Mouse (Mus musculus): ENCODE measurements around the gene Ccdc174. TPM values are rescaled to one million over a fixed set of nuclear protein-coding genes. Genes with fewer than 3 reads are reported as not detected.
A peak's percentile ranks its signal among the peaks of the same experiment; 100 is the strongest.

Ccdc174 gene
- polyA plus RNA-seq (2014; fragmentation: Nextera tagmentation; extraction: Ambion mirVana), result 20.9 and 22.0 TPM in 2 replicates

DNA sequence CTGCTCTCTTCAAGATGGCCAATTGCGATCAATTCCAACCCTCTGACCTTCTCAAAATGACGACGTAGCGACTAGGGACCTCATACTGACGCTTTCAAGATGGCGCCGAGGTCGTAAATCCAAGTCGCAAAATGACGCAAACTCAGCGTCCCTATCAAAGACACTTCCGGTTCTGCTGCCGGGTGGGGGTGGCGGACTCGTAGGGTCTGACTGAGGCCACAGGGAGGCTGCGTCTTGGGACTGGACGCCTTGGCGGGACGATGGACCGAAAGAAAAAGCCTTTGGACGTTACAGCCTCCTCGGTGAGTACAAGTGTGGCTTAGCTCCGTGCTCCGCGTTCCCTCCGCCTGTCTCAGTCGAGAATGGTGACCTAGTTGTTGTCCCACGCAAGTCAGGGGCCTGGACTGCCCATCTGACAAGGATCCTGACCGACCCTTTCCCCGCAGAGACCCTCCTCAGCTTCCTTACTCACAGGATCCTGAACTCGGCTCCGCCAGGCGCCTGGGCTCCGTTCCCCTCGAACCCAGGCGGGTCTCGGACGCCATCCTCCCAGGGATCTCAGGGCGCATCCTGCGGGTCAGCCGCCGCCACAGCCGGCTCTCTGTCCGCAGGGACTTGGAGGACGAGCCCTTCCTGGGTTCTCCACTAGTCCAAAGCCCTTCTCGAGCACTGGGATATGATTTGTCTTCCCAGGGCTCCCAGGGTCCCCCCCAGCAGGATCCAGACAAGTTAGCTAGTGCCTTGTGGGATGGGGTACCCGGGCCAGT, at the start of gene Ccdc174:
Gene Ccdc174, plus strand, starts transcription at position 169 of the 767 bp plus-strand sequence.
- under 1% methylated on average over 47 of the region's 47 CpGs for WGBS
- peak within 1 kb of the TSS; percentile 67 for H3K4me2 ChIP-seq (ENCODE audit: low read length)
- peak within 1 kb of the TSS; percentile 93 for H3K9ac ChIP-seq (ENCODE audit: low read length)
- peak; percentile 82 for ATAC-seq (ENCODE audit: insufficient number of reproducible peaks, insufficient read depth, low FRiP score, low read depth)
- peaks cover 24% of the 10 kb centered on the region for H3K36me3 ChIP-seq (ENCODE audit: control insufficient read depth, insufficient read depth, low read length)
- H3K4me1 ChIP-seq (ENCODE audit: control insufficient read depth in 2 of 2, insufficient read depth in 2 of 2, low read length in 2 of 2), result peaks cover 0 to 11% of the 10 kb centered on the region in 2 experiments; a peak in 3 of 4 replicates
- no peaks in the 10 kb centered on the region for H3K9me3 ChIP-seq (ENCODE audit: control insufficient read depth, low read length)
- no peaks in the 10 kb centered on the region for H3K27me3 ChIP-seq (ENCODE audit: control insufficient read depth, insufficient read depth, low read length)
- peak within 1 kb of the TSS; percentile 65 to 73 for H3K27ac ChIP-seq (replicated peaks in 1 of 2; ENCODE audit: control insufficient read depth in 1 of 2, insufficient read depth in 1 of 2, low read depth in 2 of 2, low read length in 2 of 2)
- peak within 1 kb of the TSS; percentile 82 to 97 for H3K4me3 ChIP-seq (ENCODE audit: control insufficient read depth in 1 of 2, insufficient read depth in 1 of 2, low read depth in 1 of 2, low read length in 2 of 2)

DNA sequence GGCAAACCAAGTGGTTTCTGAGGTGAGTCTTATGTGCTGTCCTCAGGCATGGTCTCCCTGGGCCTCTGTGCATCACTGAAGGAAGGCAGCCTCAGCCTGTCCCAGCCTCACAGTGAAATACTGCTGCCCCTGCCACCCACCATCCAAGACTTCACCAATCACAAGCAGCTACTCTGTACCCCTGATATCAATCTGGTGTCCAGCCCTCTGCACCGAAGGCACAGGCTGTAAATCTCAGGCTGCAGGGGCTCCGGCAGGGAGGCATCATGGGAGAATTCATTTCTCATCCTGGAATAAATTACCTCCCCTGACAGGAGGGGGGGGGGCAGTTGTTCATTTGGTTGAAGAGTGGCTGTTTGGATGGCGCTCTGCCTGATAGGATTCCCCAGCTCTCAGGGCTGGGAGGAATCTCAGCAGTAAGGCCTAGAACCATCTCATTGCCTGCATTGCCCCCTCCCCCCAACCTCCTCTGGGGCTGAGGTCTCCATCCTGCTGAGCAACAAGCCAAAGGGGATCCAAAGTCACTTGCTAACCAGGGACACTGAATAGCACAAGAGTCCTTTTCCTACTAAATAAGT, 44.9 kb upstream of the Ccdc174 start:
- WGBS, result 58% methylated on average over 3 of the region's 3 CpGs
- H3K27ac ChIP-seq (replicated peaks in 1 of 2; ENCODE audit: control insufficient read depth in 1 of 2, insufficient read depth in 1 of 2, low read depth in 2 of 2, low read length in 2 of 2), result no peak overlapping the region
- H3K36me3 ChIP-seq (ENCODE audit: control insufficient read depth, insufficient read depth, low read length), result no peaks in the 10 kb centered on the region
- no peak overlapping the region for H3K4me2 ChIP-seq (ENCODE audit: low read length)
- H3K9me3 ChIP-seq (ENCODE audit: control insufficient read depth, low read length), result no peaks in the 10 kb centered on the region
- no peak for ATAC-seq (ENCODE audit: insufficient number of reproducible peaks, insufficient read depth, low FRiP score, low read depth)
- H3K4me3 ChIP-seq (ENCODE audit: control insufficient read depth in 1 of 2, insufficient read depth in 1 of 2, low read depth in 1 of 2, low read length in 2 of 2), result no peak overlapping the region
- no peaks in the 10 kb centered on the region for H3K4me1 ChIP-seq (ENCODE audit: control insufficient read depth in 2 of 2, insufficient read depth in 2 of 2, low read length in 2 of 2)
- H3K27me3 ChIP-seq (ENCODE audit: control insufficient read depth, insufficient read depth, low read length), result peaks cover 7% of the 10 kb centered on the region; the same call in 1 of the 2 replicates
- H3K9ac ChIP-seq (ENCODE audit: low read length), result no peak overlapping the region

DNA sequence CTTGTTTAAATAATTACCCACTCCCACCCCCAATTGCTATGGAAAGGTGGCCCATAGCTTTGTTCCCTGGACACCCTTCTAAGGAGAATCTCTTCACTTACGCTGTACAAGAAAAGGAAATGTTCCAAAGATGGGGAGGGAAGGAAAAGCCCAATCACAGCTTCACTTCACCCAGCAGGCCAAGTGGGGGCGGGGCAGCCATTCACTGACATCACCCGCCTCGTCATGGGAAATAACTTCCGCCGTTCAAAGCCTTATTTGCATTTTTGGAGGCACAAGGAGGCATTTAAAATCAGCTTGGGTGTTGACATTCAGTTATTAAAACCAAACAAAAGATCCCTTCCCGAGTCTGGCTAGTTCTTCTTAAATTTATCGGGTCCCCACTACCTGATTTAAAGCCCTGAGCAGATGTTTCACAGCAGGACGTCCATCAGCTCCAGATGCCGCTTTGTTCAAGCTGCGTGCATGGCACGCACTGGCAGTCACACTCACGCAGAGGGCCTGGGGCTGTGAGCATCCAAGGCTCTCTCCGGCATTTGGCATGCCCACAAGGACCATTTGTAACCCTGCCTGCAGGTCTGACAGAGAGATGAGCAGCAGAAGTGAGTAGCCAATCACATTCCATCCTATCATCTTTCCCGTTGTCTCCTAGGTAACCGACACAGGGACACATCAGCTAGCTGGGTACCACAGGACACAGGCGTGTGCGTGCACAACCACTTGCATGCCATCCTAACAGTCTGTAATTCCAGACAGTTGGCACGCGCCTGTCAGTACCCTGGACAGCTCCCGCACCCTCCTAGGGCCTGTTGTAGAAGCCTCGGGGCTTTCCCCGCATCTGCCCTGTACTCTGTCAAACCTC, 38.6 kb upstream of the Ccdc174 start:
- ATAC-seq (ENCODE audit: insufficient number of reproducible peaks, insufficient read depth, low FRiP score, low read depth), result no peak
- H3K9ac ChIP-seq (ENCODE audit: low read length), result no peak overlapping the region
- peaks cover 64% of the 10 kb centered on the region for H3K27me3 ChIP-seq (ENCODE audit: control insufficient read depth, insufficient read depth, low read length)
- H3K36me3 ChIP-seq (ENCODE audit: control insufficient read depth, insufficient read depth, low read length), result no peaks in the 10 kb centered on the region
- H3K9me3 ChIP-seq (ENCODE audit: control insufficient read depth, low read length), result no peaks in the 10 kb centered on the region
- WGBS, result 12% methylated on average over 23 of the region's 23 CpGs
- H3K4me2 ChIP-seq (ENCODE audit: low read length), result no peak overlapping the region
- H3K27ac ChIP-seq (replicated peaks in 1 of 2; ENCODE audit: control insufficient read depth in 1 of 2, insufficient read depth in 1 of 2, low read depth in 2 of 2, low read length in 2 of 2), result no peak overlapping the region
- H3K4me3 ChIP-seq (ENCODE audit: control insufficient read depth in 1 of 2, insufficient read depth in 1 of 2, low read depth in 1 of 2, low read length in 2 of 2), result no peak overlapping the region
- H3K4me1 ChIP-seq (ENCODE audit: control insufficient read depth in 2 of 2, insufficient read depth in 2 of 2, low read length in 2 of 2), result peaks cover 0 to 4% of the 10 kb centered on the region in 2 experiments; a peak in 1 of 4 replicates

DNA sequence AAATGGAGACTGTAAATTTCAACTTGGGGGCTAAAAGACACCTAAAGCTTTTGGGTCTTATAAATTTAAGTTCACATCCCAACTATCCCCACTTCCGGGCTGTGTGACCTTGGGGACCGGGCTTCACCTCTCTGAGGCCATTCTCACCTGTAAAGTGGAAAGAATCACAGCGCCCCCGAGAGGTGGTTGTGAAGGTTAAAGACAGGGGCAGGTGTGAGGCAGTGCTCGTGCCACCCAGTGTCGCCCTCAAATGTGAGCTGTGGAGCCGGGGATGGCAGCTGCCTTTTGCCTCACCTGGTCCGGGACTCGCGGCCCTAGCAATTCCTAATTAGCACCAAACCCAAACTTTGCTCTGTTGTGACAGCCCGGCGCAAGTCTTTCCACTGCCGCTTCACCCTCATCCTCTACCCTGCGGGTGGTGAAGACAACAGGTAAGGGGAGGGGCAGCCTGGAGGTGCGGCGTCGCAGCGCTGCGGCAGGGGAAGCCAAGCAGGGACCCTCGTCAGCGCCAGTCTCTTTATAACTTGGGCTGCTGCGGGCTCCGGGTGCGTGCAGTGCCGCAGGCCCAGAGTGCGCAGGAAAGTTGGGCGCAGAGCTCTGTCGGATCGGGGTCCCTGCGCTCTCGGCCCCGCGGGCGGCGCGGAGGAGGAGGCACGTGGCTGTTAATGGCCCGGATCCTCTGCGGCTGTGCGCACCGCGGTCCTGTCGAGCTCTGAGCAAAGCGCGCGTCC, 34.8 kb upstream of the Ccdc174 start:
- H3K9ac ChIP-seq (ENCODE audit: low read length), result no peak overlapping the region

DNA sequence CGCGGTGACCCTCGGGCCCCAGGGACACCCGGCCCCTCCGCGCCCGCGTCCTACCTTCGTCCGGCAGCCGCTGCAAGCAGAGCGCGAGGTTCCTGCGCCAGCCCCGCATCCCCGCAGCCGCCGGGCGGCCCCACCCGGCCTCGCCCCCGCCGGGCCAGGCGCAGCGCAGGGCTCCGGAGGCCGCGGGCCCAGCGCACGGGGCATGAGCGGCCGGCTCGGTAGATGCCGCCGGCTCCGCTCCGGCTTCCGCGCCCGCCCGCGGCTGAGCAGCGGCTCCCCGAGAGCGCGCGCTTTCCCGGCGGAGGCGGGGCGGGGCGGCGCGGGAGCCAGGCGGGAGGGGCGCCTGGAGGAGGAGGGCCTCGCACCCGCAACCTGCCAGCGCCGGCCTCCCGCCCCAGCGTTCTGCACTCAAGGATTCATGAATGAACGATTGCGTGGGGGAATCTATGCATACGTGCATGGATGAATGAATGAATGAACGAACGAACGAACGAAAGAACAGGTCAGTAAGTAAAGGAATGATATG, 34.2 kb upstream of the Ccdc174 start:
- WGBS, result 5% methylated on average over 68 of the region's 69 CpGs
- peaks cover 77% of the 10 kb centered on the region for H3K27me3 ChIP-seq (ENCODE audit: control insufficient read depth, insufficient read depth, low read length)

More for the DNA sequence above, 34.8 kb upstream of the Ccdc174 start:
- Histone ChIP-seq H3K27ac (replicated peaks in 1 of 2; ENCODE audit: control insufficient read depth in 1 of 2, insufficient read depth in 1 of 2, low read depth in 2 of 2, low read length in 2 of 2) (no peak overlapping the region), H3K4me2 (ENCODE audit: low read length) (peak overlapping the region; percentile 76), H3K4me1 (ENCODE audit: control insufficient read depth in 2 of 2, insufficient read depth in 2 of 2, low read length in 2 of 2) (peaks cover 0 to 4% of the 10 kb centered on the region in 2 experiments; a peak in 1 of 4 replicates), H3K36me3 (ENCODE audit: control insufficient read depth, insufficient read depth, low read length) (no peaks in the 10 kb centered on the region), H3K4me3 (ENCODE audit: control insufficient read depth in 1 of 2, insufficient read depth in 1 of 2, low read depth in 1 of 2, low read length in 2 of 2) (peak overlapping the region; percentile 36 to 45), H3K9me3 (ENCODE audit: control insufficient read depth, low read length) (no peaks in the 10 kb centered on the region), H3K27me3 (ENCODE audit: control insufficient read depth, insufficient read depth, low read length) (peaks cover 83% of the 10 kb centered on the region)
- WGBS, result 3% methylated on average over 38 of the region's 46 CpGs
- no peak for ATAC-seq (ENCODE audit: insufficient number of reproducible peaks, insufficient read depth, low FRiP score, low read depth)

DNA sequence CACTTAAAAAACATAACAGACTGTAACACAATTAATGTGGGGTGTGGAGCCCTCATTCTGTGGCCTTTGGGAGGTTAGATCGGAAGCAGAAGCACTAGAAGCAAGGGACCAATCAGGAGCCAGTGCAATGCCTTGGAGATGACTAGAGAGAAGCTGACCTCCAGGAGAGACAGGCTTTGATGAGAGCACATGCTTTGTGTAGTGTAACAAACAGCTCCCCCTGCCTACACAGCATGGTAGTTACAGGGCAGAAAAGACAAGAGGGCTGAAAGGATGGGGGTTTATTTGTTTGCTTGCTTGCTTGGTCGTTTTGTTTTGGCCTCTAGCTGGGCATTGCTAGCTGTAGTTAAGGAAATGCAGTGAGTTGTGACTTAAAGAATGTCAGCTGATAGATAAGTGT, 25.3 kb upstream of the Ccdc174 start:
- WGBS, result 7% methylated on average over 2 of the region's 2 CpGs
- H3K4me3 ChIP-seq (ENCODE audit: control insufficient read depth in 1 of 2, insufficient read depth in 1 of 2, low read depth in 1 of 2, low read length in 2 of 2), result no peak overlapping the region
- no peak overlapping the region for H3K4me2 ChIP-seq (ENCODE audit: low read length)
- no peak for ATAC-seq (ENCODE audit: insufficient number of reproducible peaks, insufficient read depth, low FRiP score, low read depth)
- peaks cover 5% of the 10 kb centered on the region; the same call in 1 of the 2 replicates for H3K27me3 ChIP-seq (ENCODE audit: control insufficient read depth, insufficient read depth, low read length)
- H3K27ac ChIP-seq (replicated peaks in 1 of 2; ENCODE audit: control insufficient read depth in 1 of 2, insufficient read depth in 1 of 2, low read depth in 2 of 2, low read length in 2 of 2), result no peak overlapping the region
- H3K36me3 ChIP-seq (ENCODE audit: control insufficient read depth, insufficient read depth, low read length), result no peaks in the 10 kb centered on the region
- H3K4me1 ChIP-seq (ENCODE audit: control insufficient read depth in 2 of 2, insufficient read depth in 2 of 2, low read length in 2 of 2), result no peaks in the 10 kb centered on the region
- no peak overlapping the region for H3K9ac ChIP-seq (ENCODE audit: low read length)
- no peaks in the 10 kb centered on the region for H3K9me3 ChIP-seq (ENCODE audit: control insufficient read depth, low read length)

More for the DNA sequence above, 34.2 kb upstream of the Ccdc174 start:
- Histone ChIP-seq H3K9ac (ENCODE audit: low read length) (no peak overlapping the region), H3K4me2 (ENCODE audit: low read length) (peak overlapping the region; percentile 76), H3K4me1 (ENCODE audit: control insufficient read depth in 2 of 2, insufficient read depth in 2 of 2, low read length in 2 of 2) (peaks cover 0 to 4% of the 10 kb centered on the region in 2 experiments; a peak in 1 of 4 replicates), H3K9me3 (ENCODE audit: control insufficient read depth, low read length) (no peaks in the 10 kb centered on the region), H3K36me3 (ENCODE audit: control insufficient read depth, insufficient read depth, low read length) (no peaks in the 10 kb centered on the region), H3K4me3 (ENCODE audit: control insufficient read depth in 1 of 2, insufficient read depth in 1 of 2, low read depth in 1 of 2, low read length in 2 of 2) (peak overlapping the region; percentile 36 to 45), H3K27ac (replicated peaks in 1 of 2; ENCODE audit: control insufficient read depth in 1 of 2, insufficient read depth in 1 of 2, low read depth in 2 of 2, low read length in 2 of 2) (no peak overlapping the region)
- ATAC-seq (ENCODE audit: insufficient number of reproducible peaks, insufficient read depth, low FRiP score, low read depth), result no peak

All from heart, embryonic 14.5 days (tissue).